Mouse (Mus musculus): ENCODE measurements around the gene Ptov1. TPM values are rescaled to one million over a fixed set of nuclear protein-coding genes. Genes with fewer than 3 reads are reported as not detected.
A peak's percentile ranks its signal among the peaks of the same experiment; 100 is the strongest.

Gene Ptov1
- polyA plus RNA-seq, 1 experiment from 2014 or later: 210 TPM

DNA sequence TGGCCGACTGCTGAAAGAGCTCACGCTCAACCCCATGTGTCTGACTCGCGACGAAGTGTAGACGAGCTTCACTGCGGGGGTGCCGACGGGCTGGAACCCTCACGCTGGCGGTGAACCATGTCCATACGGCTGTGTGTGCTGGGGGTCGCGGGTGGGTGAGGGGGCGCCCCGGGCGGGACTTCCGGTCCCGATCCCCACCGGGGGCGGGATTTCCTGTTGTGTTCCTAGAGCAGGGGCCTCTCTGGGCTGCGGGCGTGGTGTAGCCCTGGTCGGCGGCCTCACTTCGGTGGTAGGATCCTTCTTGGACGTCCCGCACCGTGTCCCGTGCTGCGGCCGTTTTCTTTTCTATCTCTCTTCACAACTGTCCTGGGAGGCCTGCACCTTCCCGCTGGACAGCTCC is 19.4 kb downstream of the Ptov1 start:
- ATAC-seq (replicated peaks; ENCODE audit: extremely low read depth, insufficient read depth, low FRiP score): peak; percentile 8; the same call in 1 of the 2 replicates
- Histone ChIP-seq H3K27ac (ENCODE audit: low read length) (peak overlapping the region; percentile 99), H3K4me1 (ENCODE audit: control insufficient read depth, insufficient read depth, low read length) (peaks cover 33% of the 10 kb centered on the region), H3K27me3 (ENCODE audit: control insufficient read depth, insufficient read depth, low read length) (no peaks in the 10 kb centered on the region), H3K4me2 (ENCODE audit: low read depth, low read length) (peak overlapping the region; percentile 85), H3K4me3 (ENCODE audit: low read length) (peak overlapping the region; percentile 85), H3K9ac (ENCODE audit: low read length) (peak overlapping the region; percentile 94), H3K9me3 (replicated peaks; ENCODE audit: control insufficient read depth, low read length) (no peaks in the 10 kb centered on the region), H3K36me3 (ENCODE audit: control insufficient read depth, insufficient read depth) (peaks cover 14% of the 10 kb centered on the region)
- WGBS: under 1% methylated on average over 33 of the region's 33 CpGs

DNA sequence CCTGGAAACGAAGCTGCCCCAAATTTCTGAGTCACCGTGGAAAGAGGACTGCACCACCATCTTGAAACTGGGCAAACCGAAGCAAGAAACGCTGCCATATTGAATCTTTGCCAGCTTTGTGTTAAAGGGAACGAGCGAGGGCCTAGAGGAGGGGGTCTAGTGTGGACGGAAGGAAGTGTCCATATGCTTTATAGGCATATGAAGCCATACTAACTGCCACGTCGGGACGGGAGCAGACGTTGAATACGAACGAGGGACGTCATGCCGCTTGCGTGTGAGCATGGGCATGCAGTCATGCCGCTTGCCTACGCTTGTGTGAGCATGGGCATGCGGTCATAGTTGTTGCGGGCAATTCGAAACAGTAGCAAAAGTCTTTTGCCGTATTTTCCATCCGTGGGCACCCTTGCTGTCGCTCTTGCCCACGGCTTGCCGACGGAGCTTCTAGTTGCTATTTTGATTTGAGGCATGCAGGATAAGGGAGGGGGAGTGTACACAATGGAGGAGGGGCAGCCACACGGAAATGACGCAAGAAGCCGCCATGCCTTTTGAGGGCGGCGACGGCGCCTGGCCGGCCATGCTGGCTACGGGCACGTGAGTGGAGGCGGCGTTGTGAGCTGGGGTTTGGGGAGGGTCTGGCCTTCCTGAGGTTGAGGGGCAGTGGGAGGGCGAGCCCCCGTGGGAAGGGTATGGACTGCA is 20.0 kb downstream of the Ptov1 start:
- Histone ChIP-seq H3K4me1 (ENCODE audit: control insufficient read depth, insufficient read depth, low read length) (peaks cover 30% of the 10 kb centered on the region), H3K4me2 (ENCODE audit: low read depth, low read length) (peak overlapping the region; percentile 85), H3K27me3 (ENCODE audit: control insufficient read depth, insufficient read depth, low read length) (no peaks in the 10 kb centered on the region), H3K9me3 (replicated peaks; ENCODE audit: control insufficient read depth, low read length) (no peaks in the 10 kb centered on the region), H3K27ac (ENCODE audit: low read length) (peak overlapping the region; percentile 99), H3K9ac (ENCODE audit: low read length) (peak overlapping the region; percentile 94), H3K4me3 (ENCODE audit: low read length) (peak overlapping the region; percentile 85), H3K36me3 (ENCODE audit: control insufficient read depth, insufficient read depth) (peaks cover 20% of the 10 kb centered on the region)
- WGBS: under 1% methylated on average over 41 of the region's 41 CpGs
- peak; percentile 58 for ATAC-seq (replicated peaks; ENCODE audit: extremely low read depth, insufficient read depth, low FRiP score)

DNA sequence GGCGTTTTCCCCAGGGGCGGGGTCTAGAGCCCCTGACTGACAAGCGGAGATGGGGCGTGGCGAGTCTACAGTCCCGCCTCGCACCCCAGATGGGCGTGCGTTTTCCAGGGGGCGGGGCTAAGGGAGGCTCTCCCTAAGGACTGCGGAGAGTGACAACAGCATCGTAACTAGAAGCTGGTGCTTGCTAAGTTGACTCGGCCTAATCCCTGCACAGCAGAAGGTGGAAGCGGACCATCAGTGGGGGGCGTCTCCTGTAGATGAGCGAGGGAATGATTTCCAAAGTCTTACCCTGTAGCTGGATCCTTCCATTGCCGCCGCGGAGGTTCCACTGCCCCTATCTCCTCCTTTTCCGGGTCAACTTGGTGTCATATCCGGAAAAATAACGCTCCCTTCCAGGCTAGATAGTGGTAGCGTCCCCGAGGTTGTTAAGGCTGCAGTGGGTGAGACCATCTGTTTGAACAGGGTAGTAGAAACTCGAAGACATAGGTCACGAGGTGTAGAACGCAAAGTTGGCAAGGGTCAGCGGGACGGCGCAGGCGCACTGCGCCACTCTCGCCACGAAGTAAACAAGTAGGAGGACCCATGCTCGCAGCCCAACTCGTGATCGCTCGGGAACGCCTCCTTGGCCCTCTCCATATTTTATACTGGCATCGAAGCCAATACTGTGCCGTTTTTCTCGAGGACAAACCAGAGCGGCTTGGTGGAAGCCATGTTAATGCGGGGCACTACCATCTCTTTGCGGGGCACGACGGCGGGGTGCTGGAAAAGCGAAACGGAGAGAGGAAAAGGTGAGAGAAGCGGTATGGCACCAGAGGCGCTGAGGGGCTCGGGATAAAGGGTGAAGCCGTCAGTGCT is 20.8 kb downstream of the Ptov1 start, which contains the start of the genes Akt1s1 and Tbc1d17:
Gene Akt1s1, plus strand, starts transcription at position 431 of the 855 bp plus-strand sequence.
Gene Tbc1d17, minus strand, starts transcription at position 519 of the 855 bp plus-strand sequence.
- H3K9me3 ChIP-seq (replicated peaks; ENCODE audit: control insufficient read depth, low read length): no peaks in the 10 kb centered on the region
- H3K27me3 ChIP-seq (ENCODE audit: control insufficient read depth, insufficient read depth, low read length): no peaks in the 10 kb centered on the region
- under 1% methylated on average over 54 of the region's 54 CpGs for WGBS
- H3K4me3 ChIP-seq (ENCODE audit: low read length): peak within 1 kb of the TSS; percentile 85
- peaks cover 28% of the 10 kb centered on the region for H3K4me1 ChIP-seq (ENCODE audit: control insufficient read depth, insufficient read depth, low read length)
- peak within 1 kb of the TSS; percentile 99 for H3K27ac ChIP-seq (ENCODE audit: low read length)
- H3K9ac ChIP-seq (ENCODE audit: low read length): peak within 1 kb of the TSS; percentile 94
- ATAC-seq (replicated peaks; ENCODE audit: extremely low read depth, insufficient read depth, low FRiP score): peak; percentile 85
- H3K36me3 ChIP-seq (ENCODE audit: control insufficient read depth, insufficient read depth): peaks cover 28% of the 10 kb centered on the region
- H3K4me2 ChIP-seq (ENCODE audit: low read depth, low read length): peak within 1 kb of the TSS; percentile 85

DNA sequence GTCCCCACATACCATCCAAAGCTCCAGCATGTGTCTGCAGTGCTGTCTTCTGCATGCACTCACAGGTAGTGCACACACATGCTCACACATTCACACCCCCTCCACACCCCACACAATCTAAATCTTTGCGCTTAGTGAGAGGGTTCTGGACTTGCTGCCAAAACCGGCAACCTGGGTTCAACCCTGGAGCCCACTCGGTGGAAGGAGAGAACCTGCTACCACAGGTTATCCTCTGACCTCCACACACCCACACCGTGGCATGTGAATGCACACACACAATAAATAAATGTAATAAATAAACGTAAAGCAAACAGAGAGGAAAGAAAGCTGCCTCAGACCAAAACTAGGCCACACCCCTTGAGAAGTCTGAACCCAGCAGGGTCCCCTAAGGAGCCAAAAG is 21.8 kb downstream of the Ptov1 start:
- Histone ChIP-seq H3K4me3 (ENCODE audit: low read length) (peak overlapping the region; percentile 85), H3K27ac (ENCODE audit: low read length) (peak overlapping the region; percentile 99; the same call in 1 of the 2 replicates), H3K9me3 (replicated peaks; ENCODE audit: control insufficient read depth, low read length) (no peaks in the 10 kb centered on the region), H3K4me1 (ENCODE audit: control insufficient read depth, insufficient read depth, low read length) (peaks cover 25% of the 10 kb centered on the region), H3K9ac (ENCODE audit: low read length) (peak overlapping the region; percentile 73), H3K4me2 (ENCODE audit: low read depth, low read length) (peak overlapping the region; percentile 85), H3K36me3 (ENCODE audit: control insufficient read depth, insufficient read depth) (peaks cover 33% of the 10 kb centered on the region), H3K27me3 (ENCODE audit: control insufficient read depth, insufficient read depth, low read length) (no peaks in the 10 kb centered on the region)
- 73% methylated on average over 5 of the region's 5 CpGs for WGBS
- no peak for ATAC-seq (replicated peaks; ENCODE audit: extremely low read depth, insufficient read depth, low FRiP score)

DNA sequence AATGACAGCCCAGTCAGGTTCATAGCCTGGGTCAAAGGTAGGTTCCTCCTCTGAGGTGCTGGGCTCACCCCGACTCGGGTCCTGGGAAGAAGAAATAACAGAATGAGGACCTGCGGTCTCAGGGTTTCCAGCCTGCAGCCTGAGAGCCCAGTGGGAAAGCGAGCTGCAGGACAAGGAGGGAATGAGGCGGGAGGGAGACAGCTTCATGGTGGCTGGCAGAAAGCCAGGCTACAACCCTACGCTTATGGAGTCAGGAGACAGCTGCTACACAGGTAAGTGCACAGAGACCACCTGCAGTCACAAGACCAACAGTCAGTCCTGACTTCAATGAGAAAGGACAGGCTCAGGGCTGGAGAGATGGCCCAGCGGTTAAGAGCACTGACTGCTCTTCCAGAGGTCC is 22.8 kb downstream of the Ptov1 start:
- Histone ChIP-seq H3K36me3 (ENCODE audit: control insufficient read depth, insufficient read depth) (peaks cover 37% of the 10 kb centered on the region), H3K27me3 (ENCODE audit: control insufficient read depth, insufficient read depth, low read length) (no peaks in the 10 kb centered on the region), H3K9ac (ENCODE audit: low read length) (no peak overlapping the region), H3K9me3 (replicated peaks; ENCODE audit: control insufficient read depth, low read length) (no peaks in the 10 kb centered on the region), H3K4me3 (ENCODE audit: low read length) (no peak overlapping the region), H3K27ac (ENCODE audit: low read length) (no peak overlapping the region), H3K4me2 (ENCODE audit: low read depth, low read length) (no peak overlapping the region), H3K4me1 (ENCODE audit: control insufficient read depth, insufficient read depth, low read length) (peaks cover 21% of the 10 kb centered on the region)
- no peak for ATAC-seq (replicated peaks; ENCODE audit: extremely low read depth, insufficient read depth, low FRiP score)
- 91% methylated on average over 7 of the region's 7 CpGs for WGBS

DNA sequence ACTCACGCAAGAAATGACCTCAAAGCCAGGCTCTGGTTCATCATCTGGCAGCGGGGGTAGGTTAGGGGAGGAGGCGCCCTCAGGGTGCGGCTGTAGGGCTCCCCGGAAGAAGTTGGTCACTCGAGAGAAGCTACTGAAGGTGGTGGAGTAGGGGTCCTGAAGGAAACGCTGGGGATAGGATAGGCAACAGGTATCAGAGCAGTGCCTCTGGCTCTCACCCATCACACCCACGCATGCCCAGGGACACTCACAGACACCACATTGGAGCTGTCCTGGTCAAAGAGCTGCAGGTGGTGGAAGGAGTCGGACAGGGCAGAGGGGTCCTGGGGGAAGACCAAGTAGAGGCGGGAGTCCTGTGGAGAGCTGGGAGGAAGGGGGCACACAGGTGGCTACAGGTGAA is 24.6 kb downstream of the Ptov1 start:
- Histone ChIP-seq H3K36me3 (ENCODE audit: control insufficient read depth, insufficient read depth) (peaks cover 49% of the 10 kb centered on the region), H3K9ac (ENCODE audit: low read length) (no peak overlapping the region), H3K27me3 (ENCODE audit: control insufficient read depth, insufficient read depth, low read length) (peaks cover 6% of the 10 kb centered on the region; the same call in 1 of the 2 replicates), H3K4me1 (ENCODE audit: control insufficient read depth, insufficient read depth, low read length) (peaks cover 12% of the 10 kb centered on the region), H3K4me2 (ENCODE audit: low read depth, low read length) (no peak overlapping the region), H3K9me3 (replicated peaks; ENCODE audit: control insufficient read depth, low read length) (no peaks in the 10 kb centered on the region), H3K4me3 (ENCODE audit: low read length) (no peak overlapping the region), H3K27ac (ENCODE audit: low read length) (no peak overlapping the region)
- 95% methylated on average over 10 of the region's 10 CpGs for WGBS
- ATAC-seq (replicated peaks; ENCODE audit: extremely low read depth, insufficient read depth, low FRiP score): no peak

DNA sequence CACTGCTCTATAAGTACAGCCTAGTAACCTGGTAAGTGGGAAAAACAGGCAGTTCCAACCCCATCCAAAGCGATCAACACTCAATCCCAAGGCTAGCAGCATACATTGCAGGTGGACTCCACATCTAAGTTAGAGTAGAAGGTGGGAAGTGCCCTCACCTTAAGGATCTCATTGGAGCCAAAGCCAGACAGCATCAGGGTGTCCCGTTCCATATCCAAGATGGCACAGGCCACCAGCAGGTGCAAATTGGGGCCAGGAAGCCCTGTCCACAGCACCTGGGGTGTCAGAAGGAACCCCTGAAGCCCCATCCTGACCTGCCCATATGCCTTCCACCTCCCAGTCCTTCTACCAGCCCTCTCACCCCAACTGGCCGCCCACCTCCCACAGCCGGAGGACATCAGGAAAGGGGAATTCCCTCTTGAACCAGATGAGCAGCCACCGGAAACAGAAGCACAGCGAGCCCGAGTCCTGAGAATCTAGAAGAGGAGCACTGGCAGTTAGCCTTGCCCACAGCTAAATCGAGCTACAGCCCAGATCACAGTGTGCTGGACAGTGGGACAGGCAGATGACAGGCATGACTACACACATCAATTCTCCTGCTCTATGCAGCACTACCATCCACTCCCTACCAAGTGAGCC is 27.6 kb downstream of the Ptov1 start:
- peaks cover 10% of the 10 kb centered on the region; the same call in 1 of the 2 replicates for H3K27me3 ChIP-seq (ENCODE audit: control insufficient read depth, insufficient read depth, low read length)
- peaks cover 49% of the 10 kb centered on the region for H3K36me3 ChIP-seq (ENCODE audit: control insufficient read depth, insufficient read depth)
- no peak overlapping the region for H3K4me3 ChIP-seq (ENCODE audit: low read length)
- H3K27ac ChIP-seq (ENCODE audit: low read length): no peak overlapping the region
- H3K9ac ChIP-seq (ENCODE audit: low read length): no peak overlapping the region
- 84% methylated on average over 8 of the region's 8 CpGs for WGBS
- peaks cover 13% of the 10 kb centered on the region for H3K4me1 ChIP-seq (ENCODE audit: control insufficient read depth, insufficient read depth, low read length)
- ATAC-seq (replicated peaks; ENCODE audit: extremely low read depth, insufficient read depth, low FRiP score): no peak
- H3K4me2 ChIP-seq (ENCODE audit: low read depth, low read length): no peak overlapping the region
- no peaks in the 10 kb centered on the region for H3K9me3 ChIP-seq (replicated peaks; ENCODE audit: control insufficient read depth, low read length)

DNA sequence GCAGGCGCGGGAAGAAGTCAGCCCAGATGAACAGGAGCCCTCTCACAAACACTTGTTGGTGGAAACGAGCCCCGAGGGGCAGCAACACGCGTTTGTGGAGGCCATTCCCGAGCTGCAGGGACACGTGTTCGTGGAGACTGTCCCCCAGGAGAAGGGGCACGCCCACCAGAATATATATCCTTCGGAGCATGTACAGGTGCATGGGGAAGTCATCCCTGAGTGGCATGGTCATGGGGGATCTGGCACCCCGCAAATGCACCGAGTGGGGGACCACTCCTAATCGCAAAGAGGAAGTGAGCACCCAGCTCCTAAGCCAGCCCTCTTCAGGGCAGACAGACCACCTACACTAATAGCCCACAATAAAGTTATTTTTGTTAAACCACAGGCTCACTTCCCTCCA is 29.2 kb downstream of the Ptov1 start:
- no peak overlapping the region for H3K4me2 ChIP-seq (ENCODE audit: low read depth, low read length)
- peaks cover 38% of the 10 kb centered on the region for H3K36me3 ChIP-seq (ENCODE audit: control insufficient read depth, insufficient read depth)

More for the DNA sequence above, 29.2 kb downstream of the Ptov1 start:
- Histone ChIP-seq H3K27me3 (ENCODE audit: control insufficient read depth, insufficient read depth, low read length) (peaks cover 10% of the 10 kb centered on the region; the same call in 1 of the 2 replicates), H3K27ac (ENCODE audit: low read length) (no peak overlapping the region), H3K9me3 (replicated peaks; ENCODE audit: control insufficient read depth, low read length) (no peaks in the 10 kb centered on the region), H3K4me1 (ENCODE audit: control insufficient read depth, insufficient read depth, low read length) (peaks cover 13% of the 10 kb centered on the region), H3K9ac (ENCODE audit: low read length) (no peak overlapping the region), H3K4me3 (ENCODE audit: low read length) (no peak overlapping the region)
- no peak for ATAC-seq (replicated peaks; ENCODE audit: extremely low read depth, insufficient read depth, low FRiP score)
- WGBS: 53% methylated on average over 14 of the region's 14 CpGs
